Mouse (Mus musculus) forebrain, postnatal 0 days (tissue): ENCODE data around the gene Pou2f3. TPM values are rescaled to one million over a fixed set of nuclear protein-coding genes. Genes with fewer than 3 reads are reported as not detected.

Experiments used
- ATAC-seq: fragments of 200-750 bp; cut with Nextera tagmentation; 2 replicates; pipeline ENCODE4 v1.8.0; 2017; ENCODE audit warnings: mild to moderate bottlenecking, moderate library complexity
- DNase-seq: peaks from one replicate; pipeline ENCODE4 v3.0.0-alpha.2; 2015
- H3K27ac ChIP-seq: fragments of 300-500 bp; sonication (generic); 2 replicates; pipeline ENCODE4 v1.5.1; 2014; ENCODE audit warnings: low read depth, mild to moderate bottlenecking, antibody characterized with exemption, low read length, moderate library complexity, mixed read lengths
- H3K27me3 ChIP-seq: fragments of 300-500 bp; sonication (generic); 2 replicates; pipeline ENCODE4 v1.6.1; 2014; ENCODE audit warnings: mild to moderate bottlenecking, low read length, mixed read lengths; ENCODE audit not compliant: insufficient read depth
- H3K36me3 ChIP-seq: fragments of 300-500 bp; sonication (generic); 2 replicates; pipeline ENCODE4 v1.6.1; 2014; ENCODE audit warnings: mild to moderate bottlenecking, moderate library complexity; ENCODE audit not compliant: insufficient read depth
- H3K4me1 ChIP-seq: fragments of 300-500 bp; sonication (generic); 2 replicates; pipeline ENCODE4 v1.6.1; 2014; ENCODE audit warnings: antibody characterized with exemption; ENCODE audit not compliant: insufficient read depth
- H3K4me2 ChIP-seq: fragments of 300-500 bp; sonication (generic); 2 replicates; pipeline ENCODE4 v1.6.1; 2014; ENCODE audit warnings: low read depth, mild to moderate bottlenecking, moderate library complexity
- H3K4me3 ChIP-seq: fragments of 300-500 bp; sonication (generic); 2 replicates; pipeline ENCODE4 v1.5.1; 2014; ENCODE audit warnings: low read depth, low read length, mixed read lengths
- H3K9ac ChIP-seq: fragments of 300-500 bp; sonication (generic); 2 replicates; pipeline ENCODE4 v1.6.1; 2014; ENCODE audit warnings: mild to moderate bottlenecking
- H3K9me3 ChIP-seq: fragments of 300-500 bp; sonication (generic); 2 replicates; pipeline ENCODE4 v1.6.1; 2016; ENCODE audit warnings: low read length
- CTCF ChIP-seq: sonication (generic); IDR thresholded peaks from 2 replicates; pipeline ENCODE4 v1.5.1; 2016; ENCODE audit warnings: antibody characterized with exemption, control low read depth, low read depth
- WGBS: fragments of 180-500 bp; shearing (Covaris S2); extraction: QIAGEN DNeasy Blood & Tissue Kit; methylation state at CpG from one replicate; pipeline ENCODE4 v1.1.7; 2014; 5-methylcytosine and 5-hydroxymethylcytosine counted together
- polyA plus RNA-seq: library from polyadenylated mRNA; unstranded; fragments of >200 nt; fragmentation: Nextera tagmentation; extraction: Ambion mirVana; gene quantifications from 2 replicates; pipeline ENCODE4 v1.2.1, GENCODE M21; 2015
- total RNA-seq: library from RNA; depleted of rRNA; stranded (reverse); fragments of >200 nt; gene quantifications from 2 replicates; pipeline ENCODE4 v1.2.3, GENCODE M21; 2014

Pou2f3 gene
- total and polyA plus RNA-seq, 2 experiments from 2014 or later = not detected

DNA sequence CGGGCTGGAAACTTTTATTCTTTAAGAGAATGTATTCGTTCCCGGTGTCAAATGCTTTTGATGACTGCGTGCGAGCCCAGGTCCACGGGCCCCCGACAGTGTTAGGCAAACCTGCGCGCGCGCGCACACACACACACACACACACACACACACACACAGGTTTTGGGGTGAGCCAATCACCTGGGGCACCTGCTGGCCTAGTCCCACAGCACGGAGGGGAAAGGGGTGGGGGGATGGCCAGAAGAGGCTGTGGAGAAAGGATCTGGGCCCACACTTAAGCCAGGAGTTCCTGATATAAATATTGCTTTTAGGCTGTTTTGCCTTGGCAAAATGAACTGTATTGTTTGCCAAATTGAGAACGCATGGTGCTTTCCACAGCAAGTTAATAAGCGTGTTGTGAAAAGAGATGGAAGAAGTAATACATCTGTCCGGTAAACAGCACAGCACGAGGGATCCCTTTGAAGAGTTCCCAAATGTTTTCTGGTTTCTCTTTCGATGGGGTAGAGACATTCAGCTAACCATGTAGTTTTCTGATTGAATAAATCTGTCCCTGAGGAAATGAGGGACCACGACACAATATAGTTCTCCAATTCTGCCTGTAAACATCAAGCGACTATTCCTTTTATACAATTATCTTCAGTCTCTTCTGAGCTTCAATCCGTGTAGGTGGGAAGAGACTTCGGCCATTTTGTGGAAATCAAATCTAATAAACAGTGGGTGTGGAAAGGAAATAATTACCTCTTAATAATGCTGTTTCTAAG lies 103.6 kb downstream of the Pou2f3 start:
- Histone ChIP-seq H3K9me3 (no peaks in the 10 kb centered on the region), H3K4me1 (peaks cover 27% of the 10 kb centered on the region), H3K4me2 (peak overlapping the region; percentile 86), H3K4me3 (peak overlapping the region; percentile 94), H3K27me3 (no peaks in the 10 kb centered on the region), H3K27ac (peak overlapping the region; percentile 91), H3K9ac (peak overlapping the region; percentile 80), H3K36me3 (peaks cover 18% of the 10 kb centered on the region)
- DNase-seq (no peak), ATAC-seq (no peak; the same call in 1 of the 2 replicates)
- WGBS = 9% methylated on average over 22 of the region's 22 CpGs
- TF ChIP-seq CTCF = no peak

DNA sequence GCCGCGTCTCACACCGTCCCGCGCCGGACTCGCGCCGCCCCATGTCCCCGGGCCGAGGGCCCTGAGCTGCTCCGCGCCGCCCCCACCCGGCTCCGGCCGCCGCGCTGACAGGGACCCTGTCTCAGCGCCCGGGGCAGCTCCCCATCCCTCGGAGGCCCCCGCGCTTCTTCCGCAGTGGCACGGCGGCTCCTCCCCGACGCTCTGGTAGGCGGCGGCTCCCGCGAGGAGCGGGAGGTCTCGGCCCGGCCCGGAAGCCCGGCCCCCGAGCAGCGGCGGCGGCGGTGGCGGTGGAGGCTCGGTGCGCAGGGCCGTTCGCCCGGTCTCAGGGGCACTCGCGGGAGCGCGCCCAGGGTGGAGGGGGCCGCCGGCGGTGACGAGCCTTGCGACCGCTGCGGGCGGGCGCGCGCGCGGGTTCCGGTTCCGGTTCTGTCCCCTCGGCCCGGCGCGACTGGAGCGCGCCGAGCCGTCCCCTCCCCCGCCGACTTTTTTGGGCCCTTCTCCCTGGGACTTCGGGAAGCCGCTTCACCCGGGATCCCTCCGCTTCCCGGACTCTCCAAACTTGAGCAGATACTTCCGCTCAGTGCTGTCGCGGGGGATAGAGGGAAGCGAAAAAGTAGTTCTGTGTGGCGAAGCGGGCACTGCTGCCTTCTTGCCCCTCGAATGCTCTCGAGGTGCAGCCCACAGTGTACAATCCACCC lies 104.4 kb downstream of the Pou2f3 start:
- ATAC-seq = peak; percentile 88
- H3K27me3 ChIP-seq = no peaks in the 10 kb centered on the region

DNA sequence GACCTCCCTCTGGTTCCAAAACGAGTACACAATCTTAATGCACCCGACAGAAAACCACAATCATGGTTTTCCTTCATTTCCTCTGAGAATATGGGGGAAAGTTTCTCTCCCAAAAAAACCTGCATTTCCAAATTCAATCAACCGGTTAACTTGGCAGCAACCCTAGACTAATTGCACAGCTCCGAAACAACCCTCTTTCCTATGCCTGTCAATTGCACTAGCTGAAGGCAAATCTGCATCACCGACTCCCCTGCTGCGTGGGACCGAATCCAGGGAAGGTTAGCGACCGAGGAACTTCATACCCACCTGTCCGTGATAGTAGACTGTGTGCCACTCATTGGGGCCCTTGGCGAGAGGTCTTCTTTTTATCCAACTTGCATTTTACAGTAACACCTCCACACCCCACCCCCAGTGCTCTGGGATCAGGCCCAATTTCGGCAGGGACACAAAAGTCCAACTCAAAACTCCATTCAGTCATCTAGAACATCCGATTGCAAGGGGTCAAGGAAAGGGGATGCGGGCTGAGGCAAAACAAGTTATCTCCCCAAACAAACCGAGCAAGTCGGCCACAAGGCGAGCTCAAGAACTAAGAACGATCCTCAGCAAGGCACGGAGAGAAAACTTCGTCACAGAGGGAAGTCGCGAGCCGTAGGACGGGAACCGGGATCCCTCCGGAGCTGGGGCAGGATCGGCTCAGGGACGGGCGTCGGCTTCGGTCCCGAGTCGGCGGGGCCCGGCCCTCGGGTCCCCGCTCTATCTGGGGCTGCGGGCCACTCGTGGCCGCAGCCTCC lies 105.1 kb downstream of the Pou2f3 start:
- H3K27me3 ChIP-seq = no peaks in the 10 kb centered on the region
- no peak for TF ChIP-seq CTCF
- H3K4me1 ChIP-seq = peaks cover 27% of the 10 kb centered on the region
- peak overlapping the region; percentile 94 for H3K4me3 ChIP-seq
- ATAC-seq = peak; percentile 51; the same call in 1 of the 2 replicates
- H3K36me3 ChIP-seq = peaks cover 2% of the 10 kb centered on the region; the same call in 1 of the 2 replicates
- DNase-seq = peak; percentile 54
- peak overlapping the region; percentile 80 for H3K9ac ChIP-seq
- peak overlapping the region; percentile 86 for H3K4me2 ChIP-seq
- H3K9me3 ChIP-seq = no peaks in the 10 kb centered on the region
- H3K27ac ChIP-seq = peak overlapping the region; percentile 91
- 3% methylated on average over 40 of the region's 40 CpGs for WGBS

More for the DNA sequence above, 104.4 kb downstream of the Pou2f3 start:
- Histone ChIP-seq H3K9me3 (no peaks in the 10 kb centered on the region), H3K4me3 (peak overlapping the region; percentile 94), H3K9ac (peak overlapping the region; percentile 80), H3K36me3 (peaks cover 10% of the 10 kb centered on the region), H3K4me2 (peak overlapping the region; percentile 86), H3K27ac (peak overlapping the region; percentile 91), H3K4me1 (peaks cover 27% of the 10 kb centered on the region)
- DNase-seq = peak; percentile 94
- no peak for TF ChIP-seq CTCF
- WGBS = 4% methylated on average over 85 of the region's 91 CpGs

GRCm38 (mm10) chr9:43104526-43104872 lies 105.7 kb downstream of the Pou2f3 start:
- Histone ChIP-seq H3K4me3 (peak overlapping the region; percentile 94), H3K4me2 (peak overlapping the region; percentile 86), H3K27ac (no peak overlapping the region), H3K4me1 (peaks cover 27% of the 10 kb centered on the region), H3K27me3 (no peaks in the 10 kb centered on the region), H3K9ac (peak overlapping the region; percentile 80), H3K9me3 (no peaks in the 10 kb centered on the region), H3K36me3 (no peaks in the 10 kb centered on the region)
- WGBS = 3% methylated on average over 4 of the region's 4 CpGs
- no peak for ATAC-seq
- no peak for TF ChIP-seq CTCF
- DNase-seq = no peak

DNA sequence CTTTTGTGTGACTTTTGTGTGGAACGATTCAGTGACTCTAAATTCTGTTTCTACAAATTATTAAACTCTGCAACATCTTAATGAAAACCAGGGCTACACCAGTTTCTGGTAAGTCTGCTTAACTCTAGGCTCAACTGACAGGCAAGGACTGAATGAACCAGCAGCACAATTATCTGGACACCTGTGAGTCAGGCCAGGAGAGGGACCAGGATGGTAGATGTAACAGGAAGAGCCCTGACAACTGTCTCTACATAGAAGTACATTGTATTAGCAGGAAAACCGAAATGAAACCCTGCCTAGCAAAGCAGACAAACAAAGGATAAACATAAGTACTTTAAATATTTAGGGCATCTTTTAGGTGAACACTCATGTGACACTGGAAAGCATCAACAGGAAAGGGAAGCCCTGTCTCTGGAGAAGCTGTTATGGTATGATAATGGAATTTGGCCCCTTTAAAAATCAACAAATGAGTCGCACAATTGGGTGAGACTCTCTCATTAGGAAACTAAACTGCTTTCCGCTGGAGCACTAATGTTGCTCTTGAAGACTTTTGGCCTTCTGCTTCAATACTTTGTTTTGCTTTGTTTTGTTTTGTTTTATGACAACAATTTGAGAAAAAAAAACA lies 106.4 kb downstream of the Pou2f3 start:
- H3K27me3 ChIP-seq = no peaks in the 10 kb centered on the region
- no peaks in the 10 kb centered on the region for H3K36me3 ChIP-seq
- peak overlapping the region; percentile 94 for H3K4me3 ChIP-seq
- peaks cover 27% of the 10 kb centered on the region for H3K4me1 ChIP-seq
- no peak overlapping the region for H3K9ac ChIP-seq
- ATAC-seq (no peak), DNase-seq (no peak)
- TF ChIP-seq CTCF = no peak
- H3K9me3 ChIP-seq = no peaks in the 10 kb centered on the region
- WGBS = 20% methylated on average over 4 of the region's 4 CpGs
- H3K4me2 ChIP-seq = peak overlapping the region; percentile 86
- no peak overlapping the region for H3K27ac ChIP-seq

- H3K4me1 ChIP-seq = peaks cover 27% of the 10 kb centered on the region
- no peak for ATAC-seq
- WGBS = 94% methylated on average over 2 of the region's 2 CpGs
Measured at GRCm38 (mm10) chr9:43102931-43103330, 107.2 kb downstream of the Pou2f3 start.

More at GRCm38 (mm10) chr9:43102931-43103330, 107.2 kb downstream of the Pou2f3 start:
- DNase-seq = no peak
- Histone ChIP-seq H3K4me2 (peak overlapping the region; percentile 86), H3K27me3 (no peaks in the 10 kb centered on the region), H3K4me3 (no peak overlapping the region), H3K9me3 (no peaks in the 10 kb centered on the region), H3K9ac (no peak overlapping the region), H3K36me3 (no peaks in the 10 kb centered on the region), H3K27ac (no peak overlapping the region)
- TF ChIP-seq CTCF = no peak
